Mouse (Mus musculus): ENCODE measurements around the gene Gm45716. TPM values are rescaled to one million over a fixed set of nuclear protein-coding genes. Genes with fewer than 3 reads are reported as not detected.

Gm45716 gene
- polyA plus RNA-seq, 1 experiment, result 4.9 TPM

DNA sequence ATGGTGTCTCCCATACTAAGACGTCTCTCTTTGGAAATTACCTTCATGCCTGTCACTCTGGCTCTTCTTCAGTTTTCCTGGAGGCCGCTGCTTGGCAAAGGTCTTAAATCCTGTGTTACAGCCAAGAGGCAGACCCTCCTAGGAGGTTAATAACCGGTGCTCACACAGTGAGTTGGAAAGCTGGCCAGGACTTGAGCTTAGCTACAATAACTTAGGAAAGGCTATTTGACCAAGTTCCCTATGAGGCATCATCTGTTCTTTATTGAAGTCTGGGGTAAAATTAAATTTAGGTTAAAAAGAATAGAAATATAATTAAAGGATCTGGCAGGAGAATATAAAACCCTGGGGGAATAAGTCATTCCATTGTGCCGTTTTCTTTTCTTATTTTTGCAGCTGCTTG lies 103.7 kb downstream of the Gm45716 start:
- Histone ChIP-seq H3K27ac (ENCODE audit: insufficient read depth, low read length) (no peak overlapping the region), H3K4me1 (ENCODE audit: control insufficient read depth, insufficient read depth, low read length) (no peaks in the 10 kb centered on the region), H3K27me3 (ENCODE audit: control insufficient read depth, insufficient read depth, low read length) (no peaks in the 10 kb centered on the region), H3K4me3 (replicated peaks; ENCODE audit: insufficient read depth, low read depth, low read length) (no peak overlapping the region)
- WGBS, result 3% methylated on average over 4 of the region's 4 CpGs
- no peak for TF ChIP-seq CTCF (IDR thresholded peaks at IDR 0.05; ENCODE audit: borderline replicate concordance, insufficient read depth, low read depth, low read length)
- no peak for TF ChIP-seq POLR2A (IDR thresholded peaks at IDR 0.05; ENCODE audit: borderline replicate concordance, insufficient read depth, low read length)
- no peak for DNase-seq

DNA sequence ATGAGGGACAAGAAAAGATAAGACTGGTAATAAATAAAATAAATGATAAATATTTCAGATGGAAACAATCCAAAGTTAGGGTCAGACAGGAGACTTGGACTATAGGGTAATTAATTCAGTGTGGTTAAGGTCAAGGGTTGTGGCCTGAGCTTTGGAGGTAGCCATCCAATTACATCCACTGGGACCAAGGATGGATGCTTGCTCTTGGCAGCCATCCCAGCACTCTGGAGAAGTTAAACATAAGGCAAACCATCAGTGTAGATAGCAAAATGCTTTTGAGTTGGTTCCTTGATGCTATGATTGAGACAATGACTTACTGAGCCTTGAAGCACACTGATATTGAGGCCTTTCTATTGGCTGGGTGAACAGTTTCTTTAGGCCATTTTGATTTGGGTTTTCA lies 105.3 kb downstream of the Gm45716 start:
- H3K27ac ChIP-seq (ENCODE audit: insufficient read depth, low read length), result no peak overlapping the region

DNA sequence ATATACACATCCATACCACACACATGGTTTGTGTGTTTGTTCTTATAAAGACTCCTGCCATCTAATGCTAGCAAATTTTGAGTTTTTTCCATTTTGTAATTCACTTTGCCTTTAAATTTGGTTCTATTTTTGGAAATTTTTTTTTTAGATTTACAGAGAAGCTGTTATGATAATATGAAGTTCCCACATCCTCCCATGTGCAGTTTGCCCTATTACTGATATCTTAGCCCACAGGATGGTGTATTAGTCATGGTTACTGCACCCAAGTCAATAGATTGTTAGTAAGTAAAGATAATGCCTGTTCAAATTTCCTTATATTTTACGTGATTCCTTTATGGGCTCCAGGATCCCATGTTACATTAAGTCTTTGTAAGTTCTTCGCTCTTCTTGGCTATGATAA lies 107.1 kb downstream of the Gm45716 start:
- TF ChIP-seq CTCF (IDR thresholded peaks at IDR 0.05; ENCODE audit: borderline replicate concordance, insufficient read depth, low read depth, low read length) (no peak), POLR2A (IDR thresholded peaks at IDR 0.05; ENCODE audit: borderline replicate concordance, insufficient read depth, low read length) (no peak)
- H3K27ac ChIP-seq (ENCODE audit: insufficient read depth, low read length), result no peak overlapping the region
- WGBS, result 94% methylated on average over 2 of the region's 2 CpGs
- H3K4me3 ChIP-seq (replicated peaks; ENCODE audit: insufficient read depth, low read depth, low read length), result no peak overlapping the region
- no peaks in the 10 kb centered on the region for H3K4me1 ChIP-seq (ENCODE audit: control insufficient read depth, insufficient read depth, low read length)
- DNase-seq, result no peak
- no peaks in the 10 kb centered on the region for H3K27me3 ChIP-seq (ENCODE audit: control insufficient read depth, insufficient read depth, low read length)

More for the DNA sequence above, 105.3 kb downstream of the Gm45716 start:
- Histone ChIP-seq H3K4me3 (replicated peaks; ENCODE audit: insufficient read depth, low read depth, low read length) (no peak overlapping the region), H3K4me1 (ENCODE audit: control insufficient read depth, insufficient read depth, low read length) (no peaks in the 10 kb centered on the region), H3K27me3 (ENCODE audit: control insufficient read depth, insufficient read depth, low read length) (no peaks in the 10 kb centered on the region)
- DNase-seq, result no peak
- TF ChIP-seq CTCF (IDR thresholded peaks at IDR 0.05; ENCODE audit: borderline replicate concordance, insufficient read depth, low read depth, low read length) (no peak), POLR2A (IDR thresholded peaks at IDR 0.05; ENCODE audit: borderline replicate concordance, insufficient read depth, low read length) (no peak)

Other genes with a start within 250 kb of the Gm45716 start
- 2.8 and 2.9 TPM in 2 replicates for gene Pctp, start 184.8 kb upstream of the Gm45716 start, polyA plus RNA-seq (2012; rRNA removed)
- 8.1 and 9.2 TPM in 2 replicates for gene Tmem100, start 157.3 kb upstream of the Gm45716 start, polyA plus RNA-seq (2012; rRNA removed)
- gene Mmd, start 61.8 kb downstream of the Gm45716 start, polyA plus RNA-seq (2012; rRNA removed), result 27.3 and 28.4 TPM in 2 replicates
- 42.5 and 50.4 TPM in 2 replicates for gene Hlf, start 203.2 kb downstream of the Gm45716 start, polyA plus RNA-seq (2012; rRNA removed)